Mouse (Mus musculus) lung, embryonic 16.5 days (tissue): ENCODE measurements at regions not wholly inside any gene's neighbourhood (a gene's known extent, or its start where the extent isn't known, plus 50 kb on each side); places are given as distances from the start of the nearest gene placed in this dataset.

Experiments
- ATAC-seq: fragments of 200-750 bp; cut with Nextera tagmentation; 2 replicates; pipeline ENCODE4 v1.8.0; 2017; ENCODE audit warnings: low read depth, mild to moderate bottlenecking, moderate library complexity
- H3K27ac ChIP-seq: fragments of 300-500 bp; sonication (generic); 2 replicates; pipeline ENCODE4 v1.5.1; 2014; ENCODE audit warnings: mild to moderate bottlenecking, control low read depth, low read length
- H3K27me3 ChIP-seq: fragments of 300-500 bp; sonication (generic); 2 replicates; pipeline ENCODE4 v1.6.1; 2014; ENCODE audit warnings: low read depth, low read length, mixed read lengths; ENCODE audit not compliant: control insufficient read depth, insufficient read depth
- H3K36me3 ChIP-seq: fragments of 300-500 bp; sonication (generic); 2 replicates; pipeline ENCODE4 v1.6.1; 2014; ENCODE audit warnings: low read length; ENCODE audit not compliant: control insufficient read depth, insufficient read depth
- H3K4me1 ChIP-seq: fragments of 300-500 bp; sonication (generic); replicated peaks from 2 replicates; pipeline ENCODE4 v1.6.1; 2014; ENCODE audit warnings: low read length, mixed read lengths; ENCODE audit not compliant: control insufficient read depth, insufficient read depth
- H3K4me2 ChIP-seq: fragments of 300-500 bp; sonication (generic); 2 replicates; pipeline ENCODE4 v1.6.1; 2014; ENCODE audit warnings: low read depth, low read length, control low read depth
- H3K4me3 ChIP-seq: fragments of 300-500 bp; sonication (generic); 2 replicates; pipeline ENCODE4 v1.5.1; 2014; ENCODE audit warnings: mild to moderate bottlenecking, low read length, control low read depth
- H3K9ac ChIP-seq: fragments of 300-500 bp; sonication (generic); 2 replicates; pipeline ENCODE4 v1.6.1; 2014; ENCODE audit warnings: low read length, control low read depth
- H3K9me3 ChIP-seq: fragments of 300-500 bp; sonication (generic); 2 replicates; pipeline ENCODE4 v1.6.1; 2016; ENCODE audit warnings: low read length; ENCODE audit not compliant: control insufficient read depth
- WGBS: fragments of 180-500 bp; shearing (Covaris S2); extraction: QIAGEN DNeasy Blood & Tissue Kit; methylation state at CpG from one replicate; pipeline ENCODE4 v1.1.7; 2014; 5-methylcytosine and 5-hydroxymethylcytosine counted together

GRCm38 (mm10) chr12:104545993-104546769 lies 73.1 kb upstream of the Gsc start:
- Histone ChIP-seq H3K36me3 (no peaks in the 10 kb centered on the region), H3K27ac (no peak overlapping the region), H3K4me3 (no peak overlapping the region), H3K4me1 (no peaks in the 10 kb centered on the region), H3K9me3 (no peaks in the 10 kb centered on the region), H3K4me2 (no peak overlapping the region), H3K27me3 (no peaks in the 10 kb centered on the region), H3K9ac (no peak overlapping the region)
- ATAC-seq = no peak
- whole genome bisulfite sequencing = 85% methylated on average over 20 of the region's 20 CpGs

GRCm38 (mm10) chr12:104539911-104540310 lies 66.8 kb upstream of the Gsc start:
- ATAC-seq = no peak
- Histone ChIP-seq H3K4me1 (no peaks in the 10 kb centered on the region), H3K36me3 (no peaks in the 10 kb centered on the region), H3K27me3 (no peaks in the 10 kb centered on the region), H3K9ac (no peak overlapping the region), H3K27ac (no peak overlapping the region), H3K4me3 (no peak overlapping the region), H3K4me2 (no peak overlapping the region), H3K9me3 (no peaks in the 10 kb centered on the region)
- 89% methylated on average over 7 of the region's 7 CpGs for WGBS

- Histone ChIP-seq H3K27ac (no peak overlapping the region), H3K27me3 (no peaks in the 10 kb centered on the region), H3K9ac (no peak overlapping the region), H3K4me1 (no peaks in the 10 kb centered on the region), H3K9me3 (no peaks in the 10 kb centered on the region), H3K36me3 (no peaks in the 10 kb centered on the region), H3K4me3 (no peak overlapping the region), H3K4me2 (no peak overlapping the region)
- no peak for ATAC-seq
- 88% methylated on average over 2 of the region's 2 CpGs for WGBS
Measured at GRCm38 (mm10) chr12:104538436-104538835, 65.3 kb upstream of the Gsc start.

- no peak overlapping the region for H3K4me2 ChIP-seq
- H3K27me3 ChIP-seq = no peaks in the 10 kb centered on the region
- WGBS = 22% methylated on average over 29 of the region's 29 CpGs
- H3K9me3 ChIP-seq = no peaks in the 10 kb centered on the region
- no peak for ATAC-seq
- H3K4me3 ChIP-seq = no peak overlapping the region
- H3K27ac ChIP-seq = no peak overlapping the region
- no peaks in the 10 kb centered on the region for H3K4me1 ChIP-seq
- no peaks in the 10 kb centered on the region for H3K36me3 ChIP-seq
- H3K9ac ChIP-seq = no peak overlapping the region
Measured at GRCm38 (mm10) chr12:104531512-104532447, 58.6 kb upstream of the Gsc start.

GRCm38 (mm10) chr12:104530586-104530985 lies 57.5 kb upstream of the Gsc start:
- WGBS = 75% methylated on average over 4 of the region's 4 CpGs
- Histone ChIP-seq H3K27ac (no peak overlapping the region), H3K36me3 (no peaks in the 10 kb centered on the region), H3K9me3 (no peaks in the 10 kb centered on the region), H3K4me1 (no peaks in the 10 kb centered on the region), H3K27me3 (no peaks in the 10 kb centered on the region), H3K9ac (no peak overlapping the region), H3K4me2 (no peak overlapping the region), H3K4me3 (no peak overlapping the region)
- ATAC-seq = no peak
